Mouse (Mus musculus) inflammation-experienced regulatory T-cells, adult 6 months (primary cell): Measurements from ENCODE around the gene Abcb10. TPM values are rescaled to one million over a fixed set of nuclear protein-coding genes. Genes with fewer than 3 reads are reported as not detected.
"Not testable (repeated sequence)": the region's sequence is repeated elsewhere in the genome, so short reads cannot be mapped to it uniquely, and the experiment has no call there.

Experiments
- ATAC-seq: one replicate; pipeline ENCODE4 v1.8.0; 2017
- polyA plus RNA-seq, 3 experiments: library from polyadenylated mRNA; unstranded; fragments of 100-300 nt; shearing (Covaris generic); gene quantifications; one replicate each; pipeline ENCODE4 v1.2.1; 2017

Abcb10 gene
- polyA plus RNA-seq, 3 experiments from 2014 or later, result 1.2 to 2.6 (median 1.3) TPM

- no peak for ATAC-seq
Observed at GRCm38 (mm10) chr8:123980239-123980638, 2.7 kb downstream of the Abcb10 start.

GRCm38 (mm10) chr8:123978926-123979325 lies 4.0 kb downstream of the Abcb10 start:
- no peak for ATAC-seq

DNA sequence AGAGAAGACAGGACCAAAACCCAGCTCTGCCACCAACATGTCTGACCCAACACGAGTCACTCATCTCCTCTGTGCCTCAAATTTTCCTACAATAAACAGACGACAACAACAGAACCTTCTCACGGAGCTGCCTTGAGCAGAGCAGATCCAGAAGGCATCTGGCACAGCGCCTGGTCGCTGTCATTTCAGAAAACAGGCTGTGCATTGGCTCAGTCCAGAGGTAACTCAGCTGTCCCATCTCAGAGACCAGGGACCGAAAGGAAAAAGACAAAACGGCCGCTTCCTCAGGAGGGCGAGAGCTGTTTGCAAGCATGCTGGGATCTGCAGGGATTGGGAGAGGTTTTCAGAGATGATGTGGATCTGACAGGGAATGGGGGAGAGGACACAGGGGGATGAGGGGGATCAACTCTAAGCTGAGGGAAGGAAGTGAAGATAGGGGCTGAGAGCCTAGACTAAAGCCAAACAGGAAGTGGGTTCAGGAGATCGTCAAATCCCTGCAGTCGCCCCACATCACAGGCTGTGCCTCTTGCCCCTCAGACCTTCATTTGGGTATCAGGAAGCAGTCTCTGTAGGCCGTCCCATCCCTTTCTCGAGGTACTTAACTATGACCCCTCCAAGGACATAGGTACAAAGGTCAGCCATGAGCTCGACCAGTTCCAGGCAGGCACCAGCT lies 4.6 kb downstream of the Abcb10 start:
- no peak for ATAC-seq

- no peak for ATAC-seq
Observed at GRCm38 (mm10) chr8:123977499-123977898, 5.4 kb downstream of the Abcb10 start.

DNA sequence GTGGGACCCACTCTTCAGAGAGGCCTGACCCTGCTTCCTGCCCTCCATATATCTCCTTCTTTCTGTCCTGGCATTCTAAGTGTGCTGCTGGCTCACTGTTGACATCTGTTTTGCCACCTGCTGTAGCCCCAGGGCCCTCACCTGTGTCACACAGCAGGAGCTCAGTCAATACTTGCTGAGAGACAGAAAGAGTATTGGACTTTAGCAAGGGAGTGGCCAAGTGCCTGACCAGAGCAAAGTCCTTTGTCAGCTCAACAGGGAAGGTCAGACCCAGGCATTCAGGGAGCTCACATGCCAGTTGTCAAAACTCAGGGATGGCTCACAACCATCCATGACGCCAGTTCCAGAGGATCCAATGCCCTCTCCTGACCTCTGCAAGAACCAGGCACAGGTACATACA lies 9.4 kb downstream of the Abcb10 start:
- no peak for ATAC-seq

DNA sequence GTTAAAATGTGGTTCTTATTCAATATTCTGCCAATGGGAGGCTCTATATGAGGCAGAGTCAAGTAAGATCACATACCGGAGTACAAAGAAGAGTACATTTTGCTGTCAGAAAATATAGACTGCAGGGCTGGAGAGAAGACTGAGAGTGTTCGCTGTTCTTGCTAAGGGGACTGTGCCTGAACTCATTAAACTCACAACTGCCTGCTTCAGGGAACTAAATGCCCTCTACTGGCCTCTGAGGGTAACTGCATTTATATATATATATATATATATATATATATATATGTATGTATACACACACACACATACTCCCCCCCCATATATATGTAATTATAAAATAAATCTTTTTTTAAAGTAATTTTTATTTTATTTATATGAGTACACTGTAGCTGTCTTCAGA lies 16.0 kb downstream of the Abcb10 start:
- no peak for ATAC-seq

DNA sequence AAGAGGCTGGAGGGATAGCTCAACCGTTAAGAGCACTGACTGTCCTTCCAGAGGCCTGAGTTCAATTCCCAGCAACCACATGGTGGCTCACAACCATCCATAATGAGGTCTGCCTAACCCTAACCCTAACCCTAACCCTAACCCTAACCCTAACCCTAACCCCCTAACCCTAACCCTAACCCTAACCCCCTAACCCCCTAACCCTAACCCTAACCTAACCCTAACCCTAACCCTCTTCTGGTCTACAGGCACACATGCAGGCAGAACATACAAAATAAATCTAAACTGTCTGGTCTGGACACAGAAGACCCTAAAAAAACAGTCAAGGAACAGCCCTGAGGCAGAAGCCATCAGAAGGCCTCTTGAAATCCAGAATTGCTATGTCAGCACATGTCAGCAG lies 21.6 kb downstream of the Abcb10 start:
- ATAC-seq, result no peak

GRCm38 (mm10) chr8:123960556-123960955 lies 22.4 kb downstream of the Abcb10 start:
- not testable (repeated sequence) for ATAC-seq

DNA sequence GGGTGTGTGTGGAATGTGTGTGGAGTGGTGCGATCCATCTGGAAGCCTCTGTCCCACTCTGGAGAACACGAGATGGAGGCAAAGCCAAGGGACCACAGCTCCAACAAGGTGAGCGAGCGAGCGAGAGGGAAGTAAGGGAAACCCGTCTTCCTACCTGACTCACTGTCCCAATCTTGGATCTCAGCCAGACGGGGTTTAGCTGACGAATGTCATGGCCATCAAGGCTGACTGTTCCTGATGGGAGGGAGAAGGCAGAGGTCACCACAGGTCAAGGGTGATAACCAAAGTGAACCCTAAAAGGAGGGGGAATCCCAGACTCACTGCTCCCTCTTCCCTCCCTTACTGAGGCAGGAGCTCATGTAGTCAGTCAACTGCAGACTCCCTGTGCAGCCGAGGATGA lies 22.9 kb downstream of the Abcb10 start:
- ATAC-seq, result no peak

- no peak for ATAC-seq
Observed at GRCm38 (mm10) chr8:123959473-123959872, 23.4 kb downstream of the Abcb10 start.

DNA sequence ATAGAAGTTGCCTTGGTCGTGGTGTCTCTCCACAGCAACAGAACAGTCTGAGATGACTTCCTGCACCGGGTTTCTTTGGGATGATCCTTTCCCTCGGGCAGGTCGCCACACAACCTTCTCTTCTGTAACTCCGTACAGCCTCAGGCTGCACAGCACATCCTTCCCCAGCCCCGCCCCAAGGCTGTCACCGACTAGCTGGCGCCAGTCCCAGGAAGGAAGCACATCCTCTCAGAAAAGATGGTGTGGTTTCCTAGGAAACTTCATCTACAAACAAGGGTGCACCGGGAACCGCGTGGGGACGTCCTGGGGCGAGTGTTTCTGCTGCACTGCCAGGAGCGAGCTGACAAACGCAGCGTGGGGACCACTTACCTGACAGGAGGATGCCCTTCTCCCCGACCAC lies 24.8 kb downstream of the Abcb10 start:
- ATAC-seq, result no peak

DNA sequence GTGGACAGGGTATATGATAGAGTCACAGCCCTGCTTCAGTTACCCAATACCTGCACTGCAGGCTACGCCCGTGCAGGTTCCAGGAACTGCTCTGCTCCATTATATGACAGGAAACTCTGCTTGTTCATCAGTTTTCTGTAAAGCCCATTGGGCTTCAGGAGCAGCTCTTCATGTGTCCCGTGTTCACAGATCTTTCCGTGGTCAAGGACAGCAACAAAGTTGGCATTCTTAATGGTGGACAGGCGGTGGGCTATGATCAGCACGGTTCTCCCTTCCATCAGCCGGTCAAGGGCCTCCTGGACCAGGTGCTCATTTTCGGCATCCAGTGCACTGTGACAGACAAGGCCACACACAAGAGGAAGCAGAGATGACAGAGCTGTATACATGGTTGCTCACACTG lies 28.7 kb downstream of the Abcb10 start:
- ATAC-seq, result no peak

GRCm38 (mm10) chr8:123953686-123954085 lies 29.2 kb downstream of the Abcb10 start:
- no peak for ATAC-seq

DNA sequence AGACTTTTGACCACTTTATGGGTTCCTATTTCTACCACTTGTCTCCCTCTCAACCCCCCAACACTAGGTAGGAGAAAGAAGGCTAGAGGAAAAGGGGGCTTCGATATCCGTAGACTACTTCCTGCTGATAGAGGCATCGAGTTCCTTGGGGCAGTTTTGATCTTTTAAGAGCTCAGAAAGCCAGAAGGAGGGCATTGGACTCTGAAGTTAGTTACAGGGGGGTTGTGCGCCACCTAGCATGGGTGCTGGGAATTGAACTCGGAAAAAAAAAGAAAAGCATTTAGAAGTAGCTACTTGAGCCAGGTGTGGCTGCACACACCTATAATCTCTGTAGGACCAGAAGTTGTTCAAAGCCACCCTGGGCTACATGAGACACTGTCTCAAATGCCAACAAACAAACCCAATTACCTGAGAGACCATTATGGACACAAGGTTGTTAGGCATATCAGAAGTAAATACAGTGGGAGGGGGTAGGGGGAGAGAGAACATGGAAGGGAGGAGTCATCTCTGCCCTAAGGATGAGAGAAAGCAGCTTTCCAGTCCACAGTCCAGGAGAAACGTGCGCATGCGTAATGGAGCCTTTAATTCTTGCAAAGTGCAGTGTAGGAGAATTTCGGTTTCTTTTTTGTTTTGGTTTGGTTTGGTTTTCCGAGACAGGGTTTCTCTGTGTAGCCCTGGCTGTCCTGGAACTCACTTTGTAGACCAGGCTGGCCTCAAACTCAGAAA lies 32.7 kb downstream of the Abcb10 start:
- peak; percentile 51 for ATAC-seq

- peak; percentile 8 for ATAC-seq
Observed at GRCm38 (mm10) chr8:123949686-123949986, 33.3 kb downstream of the Abcb10 start.

GRCm38 (mm10) chr8:123948942-123949685 lies 33.8 kb downstream of the Abcb10 start, which contains the start of gene Nup133:
Gene Nup133, minus strand, starts transcription at chr8:123949265.
- ATAC-seq, result peak; percentile 87

- ATAC-seq, result no peak
Observed at GRCm38 (mm10) chr8:123929026-123929425, 53.9 kb downstream of the Abcb10 start.

DNA sequence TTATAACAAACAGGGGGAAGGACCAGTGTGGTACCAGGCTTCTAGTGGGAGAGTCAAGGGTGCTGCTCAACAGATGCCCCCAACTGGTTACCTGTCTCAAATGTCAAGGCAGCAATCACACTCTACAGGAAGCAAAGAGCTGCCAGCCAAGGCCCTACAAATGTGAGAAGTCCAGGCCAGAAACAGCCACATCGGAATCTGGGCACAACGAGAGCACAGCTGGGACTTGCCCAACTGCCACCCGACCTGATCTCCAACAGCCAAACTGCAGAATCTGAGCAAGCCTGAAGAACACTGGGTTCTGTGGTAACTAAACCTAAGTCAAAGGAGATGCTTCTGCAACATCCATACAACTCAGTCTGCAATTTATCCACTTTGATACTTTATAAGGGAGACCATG lies 57.3 kb downstream of the Abcb10 start:
- ATAC-seq, result no peak

DNA sequence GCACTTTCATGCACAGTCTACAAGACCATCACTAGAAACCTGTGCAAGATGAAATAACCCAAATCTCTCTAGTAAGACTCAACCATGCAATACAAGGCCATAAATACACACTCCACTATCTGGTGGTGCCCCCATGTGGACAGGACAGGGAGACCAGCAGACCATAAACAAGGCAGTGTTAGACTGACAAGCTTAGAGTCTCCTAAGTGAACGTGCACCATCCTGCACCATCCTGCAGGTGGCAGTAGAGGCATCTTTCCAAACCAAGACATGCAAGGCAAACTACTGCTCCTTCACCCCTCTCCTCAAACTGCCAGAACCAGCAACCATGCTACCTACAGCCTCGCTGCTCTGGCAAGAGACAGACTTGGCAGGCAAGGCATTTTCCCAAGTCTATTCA lies 58.2 kb downstream of the Abcb10 start:
- ATAC-seq, result peak; percentile 65

GRCm38 (mm10) chr8:123914635-123915034 lies 68.3 kb downstream of the Abcb10 start:
- ATAC-seq, result no peak

DNA sequence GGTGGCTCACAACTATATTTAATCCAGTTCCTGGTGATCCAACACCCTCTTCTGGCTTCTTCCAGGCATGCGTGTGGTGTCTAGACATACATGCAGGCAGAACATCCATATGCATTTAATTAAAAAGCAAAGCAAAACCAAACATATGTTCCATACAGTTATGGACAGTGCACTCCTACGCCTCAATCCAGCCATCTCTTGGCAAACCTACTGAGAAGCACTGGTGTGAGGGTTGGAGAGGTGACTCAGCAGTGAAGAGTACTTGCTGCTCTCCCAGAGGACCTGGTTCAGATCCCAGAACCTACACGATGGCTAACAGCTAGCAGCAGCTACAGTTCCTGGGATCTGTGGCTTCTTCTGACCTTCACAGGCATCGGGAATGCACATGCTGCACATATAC lies 70.7 kb downstream of the Abcb10 start:
- no peak for ATAC-seq

DNA sequence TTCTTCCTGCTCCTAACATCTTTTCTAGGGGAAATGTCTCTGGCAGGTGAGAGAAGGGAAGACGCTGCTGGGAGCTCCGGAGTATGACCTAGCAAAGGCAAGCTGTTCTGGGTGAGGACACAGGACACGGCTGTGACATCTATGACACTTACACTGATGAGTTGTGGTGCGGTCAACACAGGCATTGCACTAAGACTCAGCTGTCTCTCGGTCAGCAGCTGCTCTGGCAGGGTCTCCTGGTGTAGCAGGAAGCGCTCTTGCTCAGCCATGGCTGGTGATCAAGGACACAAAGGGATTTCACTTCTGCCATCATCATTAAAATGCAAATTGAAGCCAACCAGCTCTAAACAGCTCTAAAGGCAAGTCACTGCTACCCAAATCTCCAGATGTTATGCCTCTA lies 75.3 kb downstream of the Abcb10 start:
- no peak for ATAC-seq

DNA sequence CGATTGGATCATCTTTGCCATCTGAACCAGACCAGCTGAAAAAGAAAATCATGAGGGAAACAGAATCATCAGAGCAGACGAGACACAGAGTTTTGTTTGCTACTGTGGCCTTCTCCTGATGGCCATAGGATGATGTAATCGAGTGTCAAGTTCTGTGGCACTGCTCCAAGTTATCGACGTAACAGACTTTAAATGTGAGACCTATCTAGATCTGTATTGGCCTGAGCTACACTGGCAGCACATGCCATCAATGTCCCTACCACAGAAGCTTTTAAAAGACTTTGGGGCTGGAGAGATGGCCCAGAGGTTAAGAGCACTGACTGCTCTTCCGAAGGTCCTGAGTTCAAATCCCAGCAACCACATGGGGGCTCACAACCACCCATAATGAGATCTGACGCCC lies 80.3 kb downstream of the Abcb10 start:
- no peak for ATAC-seq
